8 mouse cellular contexts compared by ENCODE assay signal in the genomic region with DNA sequence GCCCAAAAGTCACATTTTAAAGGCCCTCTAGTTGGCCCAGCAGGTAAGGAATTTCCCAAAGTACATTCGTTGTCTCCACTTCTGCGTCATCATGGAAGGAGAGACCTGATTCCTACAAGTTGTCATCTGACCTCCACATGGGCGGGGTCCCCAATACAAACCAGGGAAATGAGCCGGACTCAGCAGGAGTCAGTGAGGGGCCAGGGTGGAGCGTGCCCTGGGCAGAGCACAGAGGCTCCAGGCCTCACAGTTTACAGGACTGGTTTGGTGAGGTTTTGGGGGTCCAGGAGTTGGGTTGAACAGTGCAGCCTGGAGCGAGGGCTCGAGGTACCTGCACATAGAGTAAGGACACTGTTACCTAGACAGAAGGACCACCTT. TPM values are rescaled to one million over a fixed set of nuclear protein-coding genes. Genes with fewer than 3 reads are reported as not detected.
DNase-seq lines count a peak whose midpoint lies in the region; ATAC-seq and TF ChIP-seq lines count a peak whose summit lies in the region.
"Had no signal": no experiment of that assay in that cellular context is flagged by ENCODE, and none has a peak within 500 bp of the region (broad histone marks: within the 10 kb centered on the region; RNA-seq: fewer than 3 reads in every experiment).

No protein-coding gene starts in this region.

- ATAC-seq in lung, embryonic 16.5 days (ENCODE audit: low read depth) = peak; percentile 23; the same call in 1 of the 2 replicates
- ATAC-seq in limb, embryonic 13.5 days (ENCODE audit: low FRiP score, low read depth) = no peak
- peak; percentile 52 for ATAC-seq in stomach, postnatal 0 days (ENCODE audit: low FRiP score, low TSS enrichment)

- H3K4me3 ChIP-seq in lung, embryonic 16.5 days (ENCODE audit: low read length) = no peak overlapping the region
- no peak overlapping the region for H3K4me3 ChIP-seq in forebrain, embryonic 10.5 days
- H3K4me3 ChIP-seq in limb, embryonic 13.5 days = no peak overlapping the region
- no peak overlapping the region for H3K4me3 ChIP-seq in stomach, postnatal 0 days (ENCODE audit: low read depth, low read length)

- H3K27me3 ChIP-seq in lung, embryonic 16.5 days (ENCODE audit: control insufficient read depth, insufficient read depth, low read depth, low read length) = no peaks in the 10 kb centered on the region
- H3K27me3 ChIP-seq in forebrain, embryonic 10.5 days (ENCODE audit: poor library complexity, severe bottlenecking) = no peaks in the 10 kb centered on the region
- H3K27me3 ChIP-seq in limb, embryonic 13.5 days = no peaks in the 10 kb centered on the region
- no peaks in the 10 kb centered on the region for H3K27me3 ChIP-seq in stomach, postnatal 0 days (ENCODE audit: control insufficient read depth, insufficient read depth, low read length)

- 43% methylated on average over 7 of the region's 7 CpGs for WGBS in lung, embryonic 16.5 days
- WGBS in forebrain, embryonic 10.5 days = 49% methylated on average over 7 of the region's 7 CpGs
- 39% methylated on average over 7 of the region's 7 CpGs for WGBS in limb, embryonic 13.5 days
- 32% methylated on average over 7 of the region's 7 CpGs for WGBS in stomach, postnatal 0 days

- DNase-seq in lung, postnatal 25 days (ENCODE audit: low spot score) = no peak
- no peak for DNase-seq in forebrain, embryonic 10.5 days (ENCODE audit: extremely low spot score, low spot score)
- DNase-seq in stomach, postnatal 0 days (ENCODE audit: low spot score) = peak; percentile 66
- no peak for DNase-seq in adipocyte (ENCODE audit: low spot score)
- DNase-seq in Muller cell, postnatal 12 days (ENCODE audit: inconsistent ontology term) = no peak
- DNase-seq: right cerebral cortex, postnatal 4 days had no signal

- peak overlapping the region; percentile 31 for H3K4me2 ChIP-seq in lung, embryonic 16.5 days (ENCODE audit: low read depth, low read length)
- H3K4me2 ChIP-seq in limb, embryonic 13.5 days (replicated peaks) = peak overlapping the region; percentile 28
- peak overlapping the region; percentile 27; the same call in 1 of the 2 replicates for H3K4me2 ChIP-seq in stomach, postnatal 0 days (replicated peaks; ENCODE audit: low read depth)

- TF ChIP-seq EP300 in stomach, postnatal 0 days (optimal IDR thresholded peaks at IDR 0.05) = no peak

- H3K9ac ChIP-seq in lung, embryonic 16.5 days (ENCODE audit: low read length) = peak overlapping the region; percentile 36
- H3K9ac ChIP-seq in limb, embryonic 13.5 days = peak overlapping the region; percentile 6; the same call in 1 of the 2 replicates
- peak overlapping the region; percentile 35; the same call in 1 of the 2 replicates for H3K9ac ChIP-seq in stomach, postnatal 0 days (ENCODE audit: low read length)

- no peaks in the 10 kb centered on the region for H3K36me3 ChIP-seq in lung, embryonic 16.5 days (ENCODE audit: control insufficient read depth, insufficient read depth, low read length)
- H3K36me3 ChIP-seq in forebrain, embryonic 10.5 days (replicated peaks) = no peaks in the 10 kb centered on the region
- H3K36me3 ChIP-seq in limb, embryonic 13.5 days = no peaks in the 10 kb centered on the region
- H3K36me3 ChIP-seq in stomach, postnatal 0 days (ENCODE audit: control insufficient read depth, insufficient read depth, low read length) = no peaks in the 10 kb centered on the region

- peaks cover 73% of the 10 kb centered on the region for H3K4me1 ChIP-seq in lung, embryonic 16.5 days (replicated peaks; ENCODE audit: control insufficient read depth, insufficient read depth, low read length)
- peaks cover 92% of the 10 kb centered on the region for H3K4me1 ChIP-seq in forebrain, embryonic 10.5 days
- peaks cover 80% of the 10 kb centered on the region for H3K4me1 ChIP-seq in limb, embryonic 13.5 days
- peaks cover 35% of the 10 kb centered on the region for H3K4me1 ChIP-seq in stomach, postnatal 0 days (replicated peaks; ENCODE audit: control insufficient read depth, insufficient read depth)

- no peaks in the 10 kb centered on the region for H3K9me3 ChIP-seq in lung, embryonic 16.5 days (ENCODE audit: control insufficient read depth, low read length)
- H3K9me3 ChIP-seq in forebrain, embryonic 10.5 days = no peaks in the 10 kb centered on the region
- H3K9me3 ChIP-seq in limb, embryonic 13.5 days = no peaks in the 10 kb centered on the region
- H3K9me3 ChIP-seq in stomach, postnatal 0 days (ENCODE audit: control insufficient read depth, low read length) = no peaks in the 10 kb centered on the region

- no peak for TF ChIP-seq CTCF in stomach, postnatal 0 days (IDR thresholded peaks at IDR 0.05; ENCODE audit: low read depth)

- peak overlapping the region; percentile 96 for H3K27ac ChIP-seq in lung, embryonic 16.5 days (ENCODE audit: low read length)
- H3K27ac ChIP-seq in forebrain, embryonic 10.5 days = peak overlapping the region; percentile 86
- H3K27ac ChIP-seq in limb, embryonic 13.5 days = peak overlapping the region; percentile 89
- peak overlapping the region; percentile 96 for H3K27ac ChIP-seq in stomach, postnatal 0 days (replicated peaks)

RNA-seq across cellular contexts. Expression of a gene that starts 38.5 kb away (rescaled TPM):
- polyA plus RNA-seq in lung, embryonic 16.5 days (2015; fragmentation: Nextera tagmentation; extraction: Ambion mirVana) = 76.3 and 83.2 TPM in 2 replicates
- 63.4 and 64.6 TPM in 2 replicates for polyA plus RNA-seq in forebrain, embryonic 10.5 days (2016; fragmentation: Nextera tagmentation; extraction: Ambion mirVana)
- polyA plus RNA-seq in limb, embryonic 13.5 days (2015; fragmentation: Nextera tagmentation; extraction: Ambion mirVana) = 76.9 and 82.7 TPM in 2 replicates
- 38.1 and 40.9 TPM in 2 replicates for polyA plus RNA-seq in stomach, postnatal 0 days (2015; fragmentation: Nextera tagmentation; extraction: Ambion mirVana)
